Mouse (Mus musculus) kidney, postnatal 36 days (tissue): ENCODE results near the gene Nacc2.
A peak's percentile ranks its signal among the peaks of the same experiment; 100 is the strongest.

ENCODE experiments used
- DNase-seq, 2 experiments: peaks; one replicate each; pipeline ENCODE4 v3.0.0; 2021 to 2022; ENCODE audit warnings: mixed read lengths in 2 of 2

Nacc2 gene

DNA sequence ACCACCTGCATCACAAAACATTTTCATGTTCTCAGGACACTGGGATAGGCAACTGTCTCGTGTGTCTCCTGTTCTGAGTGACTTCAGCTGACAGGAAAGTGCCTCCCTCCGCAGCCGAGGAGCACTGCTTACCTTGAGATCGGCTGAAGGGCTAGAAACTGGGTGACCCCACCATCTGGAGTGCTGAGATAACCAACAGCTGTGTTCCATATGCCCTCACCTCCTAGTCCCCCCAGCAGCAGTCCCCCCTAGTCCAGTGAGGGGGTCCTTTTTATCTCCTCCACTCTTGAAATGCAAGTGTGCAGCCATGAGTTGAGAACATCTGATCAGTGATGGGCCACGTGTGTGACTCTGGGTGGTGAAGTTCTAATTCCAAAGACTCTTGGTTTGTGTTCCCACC is 74.2 kb downstream of the Nacc2 start:
- no peak for DNase-seq

DNA sequence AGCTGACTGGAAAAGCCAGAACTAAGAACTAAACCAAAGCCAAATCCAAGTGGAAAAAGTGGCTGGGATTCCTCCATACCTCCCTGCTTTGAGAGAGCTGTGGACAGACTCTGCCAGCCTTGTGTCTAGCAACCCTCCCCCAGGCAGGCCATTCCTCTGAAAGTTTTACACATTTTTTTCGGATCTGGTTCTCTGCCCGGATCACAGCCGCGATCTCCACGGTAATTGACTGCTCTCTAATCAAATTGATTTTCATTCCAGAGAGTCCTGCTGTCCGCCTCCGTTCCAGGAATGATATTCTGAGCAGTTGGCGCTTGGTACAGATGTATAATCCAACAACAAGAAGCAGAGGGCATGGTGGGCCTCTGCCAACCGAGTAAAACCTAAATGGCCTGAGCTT is 78.8 kb downstream of the Nacc2 start:
- DNase-seq: no peak

DNA sequence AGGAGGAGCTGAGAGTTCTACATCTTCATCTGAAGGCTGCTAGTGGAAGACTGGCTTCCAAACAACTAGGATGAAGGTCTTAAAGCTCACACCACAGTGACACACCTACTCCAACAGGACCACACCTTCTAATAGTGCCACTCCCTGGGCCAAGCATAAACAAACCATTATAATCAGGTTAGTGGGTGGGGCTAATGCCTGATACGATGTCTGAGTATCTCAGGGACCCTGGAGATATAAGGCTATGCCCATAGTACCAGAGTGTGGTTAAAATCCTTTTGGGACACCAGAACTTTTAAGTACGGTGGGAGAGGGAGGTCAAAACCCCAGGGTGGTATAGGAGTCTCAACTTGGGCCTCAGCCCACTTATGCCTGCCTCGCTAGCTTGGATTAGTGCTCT is 80.4 kb downstream of the Nacc2 start:
- no peak for DNase-seq

DNA sequence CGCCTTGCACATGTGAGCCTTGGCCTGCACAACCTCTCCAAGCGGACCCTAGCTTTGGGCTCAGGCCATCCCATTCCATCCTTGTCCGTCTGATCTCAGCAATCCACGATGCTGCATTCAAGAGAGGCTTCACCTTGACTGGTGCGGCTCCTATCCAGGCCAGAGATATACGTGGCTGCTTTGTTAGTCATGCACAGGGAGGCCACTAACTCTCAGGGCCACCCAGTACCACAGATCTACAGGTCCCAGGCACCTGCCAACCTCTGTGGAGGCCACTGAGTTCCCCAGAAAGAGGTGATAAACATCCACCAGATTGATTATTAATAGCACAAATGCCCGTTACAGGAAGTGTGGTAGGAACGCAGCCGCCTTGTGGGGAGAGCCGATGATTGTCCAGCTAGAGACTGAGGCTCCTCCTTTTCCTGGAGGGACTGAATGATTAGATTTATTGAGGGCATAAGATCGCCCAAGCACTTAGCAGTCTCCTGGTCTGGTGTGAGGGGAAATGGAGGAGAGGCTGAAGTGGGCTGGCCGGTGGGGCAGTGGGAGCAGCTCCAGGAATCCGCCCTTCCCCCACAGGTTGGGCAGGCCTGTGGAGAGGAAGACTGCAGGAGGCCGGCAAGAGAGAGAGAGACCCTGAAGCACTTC is 81.7 kb downstream of the Nacc2 start:
- DNase-seq: peak; percentile 52 to 64

DNA sequence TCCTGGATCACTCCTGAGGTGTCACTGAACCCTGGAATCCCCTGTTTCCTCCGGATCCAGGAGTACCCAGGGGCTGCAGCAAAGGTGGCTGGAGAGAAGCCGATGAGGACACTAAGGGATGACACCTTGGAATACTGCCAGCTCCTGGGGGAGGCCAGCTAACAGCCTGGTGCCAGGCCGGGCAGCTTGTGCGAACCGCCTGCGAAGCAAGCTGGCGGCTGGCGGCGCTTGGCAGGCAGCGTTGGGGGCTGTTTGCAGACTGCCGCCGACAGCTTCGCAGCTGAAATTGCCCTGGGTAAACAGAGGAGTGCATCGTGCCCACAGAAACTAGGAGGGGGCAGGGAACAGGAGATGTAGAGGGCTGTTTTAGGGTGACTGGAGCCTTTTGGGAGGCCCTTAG is 83.1 kb downstream of the Nacc2 start:
- peak; percentile 27 to 44 for DNase-seq

DNA sequence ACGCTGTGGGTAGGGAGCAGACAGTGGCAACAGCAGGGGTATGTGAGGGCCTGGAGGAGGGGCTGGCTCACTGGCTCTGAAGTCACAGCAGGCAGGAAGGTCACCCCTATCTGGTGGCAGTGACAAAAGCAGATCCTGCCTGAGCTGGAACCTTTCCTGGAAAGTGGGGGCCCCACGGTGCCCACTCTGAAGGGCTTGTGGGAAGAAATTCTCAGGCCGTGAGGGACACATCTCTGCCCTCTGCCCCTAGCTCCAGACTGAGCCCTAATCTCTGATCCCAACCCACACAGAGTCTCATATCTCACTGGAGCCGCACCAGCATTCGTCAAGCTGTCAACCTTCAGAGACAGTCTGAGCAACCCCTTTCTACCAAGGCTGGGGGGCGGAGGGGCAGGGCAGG is 85.6 kb downstream of the Nacc2 start:
- no peak for DNase-seq

GRCm38 (mm10) chr2:26034344-26035050 is 88.5 kb downstream of the Nacc2 start:
- DNase-seq: peak; percentile 23 to 49

DNA sequence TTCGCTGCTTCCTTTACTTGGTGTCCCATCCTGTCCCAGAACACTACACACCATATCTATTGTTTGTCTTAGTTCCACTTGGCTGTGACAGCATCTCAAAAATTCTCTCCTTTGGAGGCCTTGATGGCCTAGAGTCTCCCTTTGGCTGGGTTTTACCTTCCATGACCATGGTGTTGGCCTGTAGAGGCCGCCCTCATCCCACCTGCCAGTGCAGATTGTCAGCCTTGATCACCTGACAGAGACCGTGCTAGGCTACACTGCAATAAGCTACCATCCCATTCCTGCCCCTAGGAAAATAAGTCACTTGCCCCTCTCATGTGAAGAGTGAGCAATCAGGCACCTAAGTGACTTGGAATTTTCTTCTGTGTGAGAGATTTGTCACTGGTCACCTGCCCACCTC is 92.7 kb downstream of the Nacc2 start:
- peak; percentile 13 to 57 for DNase-seq

GRCm38 (mm10) chr2:26024138-26025075 is 98.6 kb downstream of the Nacc2 start:
- DNase-seq: peak; percentile 19 to 57

DNA sequence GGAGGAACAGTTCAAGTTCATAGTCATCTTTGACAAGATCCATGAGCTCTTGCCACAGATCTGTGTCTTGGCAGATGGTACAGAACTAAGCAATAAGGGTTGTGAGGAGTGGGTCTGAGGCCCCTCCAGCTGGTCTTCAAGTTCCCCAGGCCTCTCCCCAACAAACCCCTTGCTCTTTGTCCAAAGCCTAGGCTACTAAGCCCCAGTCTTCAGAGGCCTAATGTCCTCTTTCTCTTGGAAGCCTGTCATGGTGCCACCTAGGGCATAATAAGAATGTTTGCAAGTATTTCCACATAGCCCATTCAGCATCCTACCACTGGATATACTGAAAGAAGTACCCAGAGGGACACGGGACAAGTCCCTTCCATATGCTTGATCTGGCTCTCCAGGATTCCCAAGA is 100.4 kb downstream of the Nacc2 start:
- DNase-seq: no peak

DNA sequence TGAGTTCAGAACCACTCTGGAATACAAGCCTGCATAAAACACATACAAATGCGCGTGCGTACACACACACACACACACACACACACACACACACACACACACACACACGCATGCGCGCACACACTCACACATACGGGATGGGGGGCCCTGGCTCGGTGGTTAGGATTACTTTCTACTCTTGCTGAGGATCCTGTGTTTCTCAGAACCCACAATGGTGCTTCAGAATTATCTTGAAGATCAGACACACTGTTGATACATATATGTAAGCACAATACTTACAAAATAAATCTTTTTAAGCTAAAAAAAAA is 100.8 kb downstream of the Nacc2 start:
- DNase-seq: no peak

GRCm38 (mm10) chr2:26021561-26022257 is 101.3 kb downstream of the Nacc2 start, which contains the start of gene Ubac1:
Gene Ubac1 (minus strand): TSS chr2:26021747.
- DNase-seq: peak; percentile 95

- peak; percentile 34 to 63 for DNase-seq
Measured at GRCm38 (mm10) chr2:26020714-26021560, 102.1 kb downstream of the Nacc2 start.

- no peak for DNase-seq
Measured at GRCm38 (mm10) chr2:26019923-26020322, 103.1 kb downstream of the Nacc2 start.

DNA sequence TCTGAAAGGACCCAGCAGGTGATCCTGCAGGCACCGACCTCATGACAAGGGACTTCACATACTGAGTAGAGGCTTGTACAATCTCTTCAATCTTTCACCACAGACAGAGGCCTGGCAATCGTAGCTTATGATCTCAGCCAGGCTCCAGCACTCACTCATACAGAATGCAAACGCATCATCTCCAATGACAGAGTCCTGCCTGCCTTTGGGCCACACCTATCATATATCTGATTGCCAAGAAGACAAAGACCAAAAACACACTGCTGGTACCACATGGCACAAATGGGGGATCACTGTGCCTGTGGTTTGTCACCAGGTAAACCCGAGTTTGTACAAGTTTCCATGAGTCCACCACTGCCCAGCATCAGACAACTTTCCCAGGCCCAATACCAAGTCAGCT is 105.7 kb downstream of the Nacc2 start:
- no peak for DNase-seq

- DNase-seq: no peak
Measured at GRCm38 (mm10) chr2:26013674-26014073, 109.3 kb downstream of the Nacc2 start.

GRCm38 (mm10) chr2:26011420-26011819 is 111.6 kb downstream of the Nacc2 start:
- no peak for DNase-seq
